Mouse (Mus musculus) stomach, postnatal 0 days (tissue): ENCODE measurements around the gene Gal3st3.

Experiments
- CTCF ChIP-seq: IDR thresholded peaks from 2 replicates; pipeline ENCODE4 v1.5.1; 2016; ENCODE audit warnings: antibody characterized with exemption, low read depth, mild to moderate bottlenecking, moderate library complexity
- EP300 ChIP-seq: optimal IDR thresholded peaks from 2 replicates; pipeline ENCODE3; 2016; ENCODE audit warnings: antibody characterized with exemption

- TF ChIP-seq CTCF (no peak), EP300 (no peak)
These were observed 25.8 kb upstream of the Gal3st3 start for GRCm38 (mm10) chr19:5272326-5272795.
